In genomic region chr13:70545261-70545660, GRCm38 (mm10) we compare ENCODE assay signal across 8 mouse cellular contexts.
DNase-seq lines count a peak whose midpoint lies in the region; ATAC-seq and TF ChIP-seq lines count a peak whose summit lies in the region.

No protein-coding gene starts in this region.

- H3K4me3 ChIP-seq in limb, embryonic 11.5 days (ENCODE audit: low read depth, low read length) = no peak overlapping the region
- no peak overlapping the region for H3K4me3 ChIP-seq in limb, embryonic 10.5 days
- no peak overlapping the region for H3K4me3 ChIP-seq in left cerebral cortex, adult 2 months

- TF ChIP-seq CTCF in left cerebral cortex, adult 2 months (IDR thresholded peaks at IDR 0.05) = peak; percentile 64

- 4% methylated on average over 1 of the region's 1 CpGs for WGBS in limb, embryonic 11.5 days
- WGBS in limb, embryonic 10.5 days = 5% methylated on average over 1 of the region's 1 CpGs

- H3K4me2 ChIP-seq in limb, embryonic 11.5 days (ENCODE audit: low read depth, severe bottlenecking) = no peak overlapping the region

- H3K9ac ChIP-seq in limb, embryonic 11.5 days (ENCODE audit: low read length) = no peak overlapping the region

- no peak for ATAC-seq in limb, embryonic 11.5 days (ENCODE audit: insufficient number of reproducible peaks, low FRiP score, low TSS enrichment, low read depth)

- H3K4me1 ChIP-seq in limb, embryonic 11.5 days (ENCODE audit: control insufficient read depth, insufficient read depth, low read length) = no peaks in the 10 kb centered on the region
- H3K4me1 ChIP-seq in limb, embryonic 10.5 days = no peaks in the 10 kb centered on the region

- intact Hi-C loops in left cerebral cortex, adult 2 months (cut with DNase I) = loop anchor here (10.0 kb wide), 2 partner anchors 270 to 850 kb away; no protein-coding TSS in a partner anchor

- no peaks in the 10 kb centered on the region for H3K27me3 ChIP-seq in limb, embryonic 11.5 days (ENCODE audit: control insufficient read depth, insufficient read depth, low read length)
- no peaks in the 10 kb centered on the region for H3K27me3 ChIP-seq in limb, embryonic 10.5 days (ENCODE audit: low read depth, poor library complexity, severe bottlenecking)

- H3K36me3 ChIP-seq in limb, embryonic 11.5 days (ENCODE audit: control insufficient read depth, insufficient read depth, low read length) = no peaks in the 10 kb centered on the region
- H3K36me3 ChIP-seq in limb, embryonic 10.5 days = no peaks in the 10 kb centered on the region

- no peaks in the 10 kb centered on the region for H3K9me3 ChIP-seq in limb, embryonic 11.5 days (ENCODE audit: control insufficient read depth, low read length)
- H3K9me3 ChIP-seq in limb, embryonic 10.5 days (replicated peaks) = no peaks in the 10 kb centered on the region

- no peak overlapping the region for H3K27ac ChIP-seq in limb, embryonic 11.5 days (replicated peaks; ENCODE audit: low read depth, low read length)
- H3K27ac ChIP-seq in limb, embryonic 10.5 days = no peak overlapping the region
- no peak overlapping the region for H3K27ac ChIP-seq in left cerebral cortex, adult 2 months

- DNase-seq in cerebellum, adult 9-10 months = peak; percentile 13
- no peak for DNase-seq in cerebellum, adult 11 months
- DNase-seq in limb, embryonic 11.5 days (ENCODE audit: low spot score) = peak; percentile 44
- DNase-seq in limb, embryonic 10.5 days (ENCODE audit: low spot score) = no peak
- peak; percentile 64 for DNase-seq in NIH3T3 (ENCODE audit: low read depth)
- no peak for DNase-seq in left cerebral cortex, adult 2 months (ENCODE audit: extremely low spot score in 1 of 2, low spot score in 2 of 2)
- DNase-seq in spleen, adult 18-20 months = no peak
- no peak for DNase-seq in thymus, postnatal 36 days

Comparison
In these comparisons a context has a peak if more than half of its experiments do, and no peak if none do; other contexts are left out.
1. DNase-seq: peak in cerebellum, adult 9-10 months (single experiment), limb, embryonic 11.5 days (single experiment) and NIH3T3 (single experiment); none in cerebellum, adult 11 months (single experiment), limb, embryonic 10.5 days (single experiment), left cerebral cortex, adult 2 months (0 of 2), spleen, adult 18-20 months (0 of 2) and thymus, postnatal 36 days (0 of 2).